ENCODE assay signal across 8 mouse cellular contexts in genomic region chr6:113890023-113890857, GRCm38 (mm10).
DNase-seq lines count a peak whose midpoint lies in the region; ATAC-seq and TF ChIP-seq lines count a peak whose summit lies in the region.

No protein-coding gene starts in this region.

- no peaks in the 10 kb centered on the region for H3K36me3 ChIP-seq in embryonic facial prominence, embryonic 12.5 days
- no peaks in the 10 kb centered on the region for H3K36me3 ChIP-seq in limb, embryonic 11.5 days (ENCODE audit: control insufficient read depth, insufficient read depth, low read length)
- H3K36me3 ChIP-seq in kidney, adult 2 months (ENCODE audit: control insufficient read depth, insufficient read depth, low read length): no peaks in the 10 kb centered on the region

- 13% methylated on average over 16 of the region's 16 CpGs for WGBS in embryonic facial prominence, embryonic 12.5 days
- WGBS in limb, embryonic 11.5 days: 18% methylated on average over 16 of the region's 16 CpGs
- WGBS in kidney, adult 2 months: 19% methylated on average over 16 of the region's 16 CpGs

- peak overlapping the region; percentile 43 for H3K4me3 ChIP-seq in embryonic facial prominence, embryonic 12.5 days
- H3K4me3 ChIP-seq in limb, embryonic 11.5 days (ENCODE audit: low read depth, low read length): peak overlapping the region; percentile 27
- H3K4me3 ChIP-seq in kidney, adult 2 months (ENCODE audit: insufficient read depth, low read depth, low read length): no peak overlapping the region

- no peak for TF ChIP-seq CTCF in kidney, adult 2 months (conservative IDR thresholded peaks at IDR 0.05; ENCODE audit: insufficient read depth, insufficient read length, low read depth, low read length)

- peak; percentile 45 to 55 for DNase-seq in layer of hippocampus, postnatal 14 days (ENCODE audit: low spot score in 2 of 2)
- DNase-seq in layer of hippocampus, adult 9-11 months: no peak
- DNase-seq in limb, embryonic 11.5 days (ENCODE audit: low spot score): no peak
- peak; percentile 49 to 56 for DNase-seq in right cerebral cortex, adult 2 months (ENCODE audit: low spot score in 2 of 2)
- DNase-seq in thymus, postnatal 14 days: no peak
- DNase-seq in thymus, postnatal 36 days: no peak
- DNase-seq in kidney, adult 2 months: no peak

- H3K4me2 ChIP-seq in embryonic facial prominence, embryonic 12.5 days (replicated peaks): peak overlapping the region; percentile 80
- H3K4me2 ChIP-seq in limb, embryonic 11.5 days (ENCODE audit: low read depth, severe bottlenecking): no peak overlapping the region

- H3K27me3 ChIP-seq in embryonic facial prominence, embryonic 12.5 days: peaks cover 55% of the 10 kb centered on the region
- H3K27me3 ChIP-seq in limb, embryonic 11.5 days (ENCODE audit: control insufficient read depth, insufficient read depth, low read length): peaks cover 46% of the 10 kb centered on the region
- H3K27me3 ChIP-seq in kidney, adult 2 months (replicated peaks; ENCODE audit: control insufficient read depth, insufficient read depth, low read length): no peaks in the 10 kb centered on the region; the same call in 1 of the 2 replicates

- TF ChIP-seq POLR2A in kidney, adult 2 months (IDR thresholded peaks at IDR 0.05; ENCODE audit: low read depth, low read length): no peak

- H3K27ac ChIP-seq in embryonic facial prominence, embryonic 12.5 days: no peak overlapping the region
- H3K27ac ChIP-seq in limb, embryonic 11.5 days (replicated peaks; ENCODE audit: low read depth, low read length): no peak overlapping the region
- H3K27ac ChIP-seq in kidney, adult 2 months (ENCODE audit: insufficient read depth, low read depth, low read length): no peak overlapping the region

- H3K4me1 ChIP-seq in embryonic facial prominence, embryonic 12.5 days: peaks cover 4% of the 10 kb centered on the region; the same call in 1 of the 2 replicates
- H3K4me1 ChIP-seq in limb, embryonic 11.5 days (ENCODE audit: control insufficient read depth, insufficient read depth, low read length): no peaks in the 10 kb centered on the region; the same call in 1 of the 2 replicates
- H3K4me1 ChIP-seq in kidney, adult 2 months (ENCODE audit: control insufficient read depth, insufficient read depth, low read length): no peaks in the 10 kb centered on the region

- no peaks in the 10 kb centered on the region for H3K9me3 ChIP-seq in embryonic facial prominence, embryonic 12.5 days
- no peaks in the 10 kb centered on the region for H3K9me3 ChIP-seq in limb, embryonic 11.5 days (ENCODE audit: control insufficient read depth, low read length)

- ATAC-seq in embryonic facial prominence, embryonic 12.5 days (ENCODE audit: insufficient number of reproducible peaks, insufficient read depth, low FRiP score, low TSS enrichment): no peak
- ATAC-seq in limb, embryonic 11.5 days (ENCODE audit: insufficient number of reproducible peaks, low FRiP score, low TSS enrichment, low read depth): no peak

- H3K9ac ChIP-seq in embryonic facial prominence, embryonic 12.5 days: no peak overlapping the region
- no peak overlapping the region for H3K9ac ChIP-seq in limb, embryonic 11.5 days (ENCODE audit: low read length)

Comparison
In these comparisons a context has a peak if more than half of its experiments do, and no peak if none do; other contexts are left out.
1. DNase-seq: peak in layer of hippocampus, postnatal 14 days (2 of 2) and right cerebral cortex, adult 2 months (2 of 2); none in layer of hippocampus, adult 9-11 months (single experiment), limb, embryonic 11.5 days (single experiment), thymus, postnatal 14 days (single experiment), thymus, postnatal 36 days (0 of 2) and kidney, adult 2 months (single experiment).